ENCODE assay signal across 30 mouse cellular contexts in genomic region chr4:8934541-8934940, GRCm38 (mm10).
"Had no signal": no experiment of that assay in that cellular context is flagged by ENCODE, and none has a peak within 500 bp of the region (broad histone marks: within the 10 kb centered on the region; RNA-seq: fewer than 3 reads in every experiment).

No protein-coding gene starts in this region.

- H3K4me3 ChIP-seq: heart, embryonic 10.5 days; heart, embryonic 12.5 days; heart, embryonic 13.5 days; heart, embryonic 15.5 days; hindbrain, embryonic 10.5 days; hindbrain, embryonic 12.5 days; hindbrain, embryonic 13.5 days; hindbrain, embryonic 15.5 days; intestine, embryonic 15.5 days; kidney, embryonic 15.5 days; layer of hippocampus, adult 2 months; left cerebral cortex, adult 2 months had no signal

- DNase-seq: heart, postnatal 10 days; heart, postnatal 14 days; heart, postnatal 36 days; heart, postnatal 4 days; kidney, adult 11 months; kidney, adult 18-20 months; kidney, adult 2 months; kidney, adult 8-10 months; kidney, adult 9 months; kidney, postnatal 14 days; kidney, postnatal 25 days; kidney, postnatal 36 days; kidney, postnatal 4 days; layer of hippocampus, adult 9-11 months; layer of hippocampus, postnatal 36 days had no signal

- H3K9me3 ChIP-seq: heart, embryonic 10.5 days; heart, embryonic 12.5 days; heart, embryonic 13.5 days; heart, embryonic 15.5 days; hindbrain, embryonic 10.5 days; hindbrain, embryonic 12.5 days; hindbrain, embryonic 15.5 days; intestine, embryonic 15.5 days; kidney, embryonic 15.5 days had no signal

- H3K27ac ChIP-seq: heart, embryonic 10.5 days; heart, embryonic 13.5 days; heart, embryonic 15.5 days; hindbrain, embryonic 10.5 days; hindbrain, embryonic 12.5 days; hindbrain, embryonic 13.5 days; hindbrain, embryonic 14.5 days; hindbrain, embryonic 15.5 days; hindbrain, postnatal 0 days; intestine, embryonic 15.5 days; kidney, embryonic 15.5 days; kidney, postnatal 0 days; layer of hippocampus, adult 2 months; left cerebral cortex, adult 2 months had no signal

- H3K9ac ChIP-seq: heart, embryonic 12.5 days; heart, embryonic 13.5 days; heart, embryonic 15.5 days; hindbrain, embryonic 12.5 days; hindbrain, embryonic 13.5 days; hindbrain, embryonic 14.5 days; hindbrain, embryonic 15.5 days; intestine, embryonic 15.5 days; kidney, embryonic 15.5 days had no signal

- H3K36me3 ChIP-seq: heart, embryonic 10.5 days; heart, embryonic 12.5 days; heart, embryonic 13.5 days; heart, embryonic 15.5 days; hindbrain, embryonic 10.5 days; hindbrain, embryonic 12.5 days; hindbrain, embryonic 13.5 days; hindbrain, embryonic 15.5 days; intestine, embryonic 15.5 days; kidney, embryonic 15.5 days had no signal
